Mouse (Mus musculus) spleen, adult 2 months (tissue): ENCODE measurements around the gene A930017K11Rik.

Source experiments
- CTCF ChIP-seq: fragments of 200-500 bp; IDR thresholded peaks from 2 replicates; pipeline ENCODE4 v1.5.1; 2011; ENCODE audit warnings: mild to moderate bottlenecking, inconsistent platforms; ENCODE audit not compliant: insufficient read depth, insufficient read length, insufficient replicate concordance; ENCODE audit errors: extremely low read depth
- POLR2A ChIP-seq: fragments of 200-500 bp; IDR thresholded peaks from 2 replicates; pipeline ENCODE4 v1.6.1; 2011; ENCODE audit warnings: low read depth, low read length, inconsistent platforms

DNA sequence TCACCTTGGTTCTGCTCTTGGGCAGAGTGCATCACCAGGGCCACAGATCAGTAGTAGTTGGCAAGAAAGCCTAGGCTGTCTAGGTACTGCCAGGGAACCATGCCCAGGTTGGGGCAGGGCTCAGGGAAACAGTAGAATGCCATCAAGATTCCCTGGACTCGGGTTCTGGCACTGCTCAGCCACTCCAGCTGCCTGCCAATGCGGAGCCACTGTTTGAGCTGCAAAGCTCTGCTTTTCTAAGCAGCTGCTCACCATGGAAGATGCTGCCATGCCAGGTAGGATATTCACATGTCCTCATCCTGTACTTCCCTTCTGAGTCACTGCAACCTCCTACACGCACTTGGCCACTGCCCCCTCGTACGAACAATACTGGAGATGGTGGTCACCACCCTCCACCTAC is 28.5 kb upstream of the A930017K11Rik start:
- TF ChIP-seq CTCF (no peak), POLR2A (no peak)
